Mouse (Mus musculus) C2C12 (cell line): Measurements from ENCODE around the gene 4933428G20Rik.

ENCODE experiments used
- CEBPB ChIP-seq: IDR thresholded peaks from one replicate; pipeline ENCODE4 v1.6.1; 2011; ENCODE audit warnings: low read depth, mild to moderate bottlenecking, control low read depth, moderate library complexity
- CTCF ChIP-seq: IDR thresholded peaks from one replicate; pipeline ENCODE4 v1.5.1; 2011; ENCODE audit not compliant: control insufficient read depth, insufficient read depth, insufficient read length
- MYOD1 ChIP-seq: IDR thresholded peaks from one replicate; pipeline ENCODE4 v1.6.1; 2011; ENCODE audit warnings: low read depth; ENCODE audit not compliant: control insufficient read depth, insufficient read length
- MYOG ChIP-seq: IDR thresholded peaks from one replicate; pipeline ENCODE4 v1.6.1; 2011; ENCODE audit not compliant: control insufficient read depth, insufficient read length; ENCODE audit errors: extremely low read depth

- TF ChIP-seq CTCF (no peak), MYOD1 (no peak), MYOG (no peak), CEBPB (no peak)
Measured at GRCm38 (mm10) chr11:97530961-97531360, 30.8 kb upstream of the 4933428G20Rik start.
